Mouse (Mus musculus) central nervous system, embryonic 11.5 days (tissue): ENCODE results near the gene Prrg3. TPM values are rescaled to one million over a fixed set of nuclear protein-coding genes. Genes with fewer than 3 reads are reported as not detected.

ENCODE experiments used
- polyA plus RNA-seq: library from polyadenylated mRNA; depleted of rRNA; stranded (reverse); fragments of >200 nt; gene quantifications from 2 replicates; pipeline ENCODE4 v1.2.3, GENCODE M21; 2012; rRNA removed

Prrg3 gene
- 8.3 and 12.1 TPM in 2 replicates for polyA plus RNA-seq

DNA sequence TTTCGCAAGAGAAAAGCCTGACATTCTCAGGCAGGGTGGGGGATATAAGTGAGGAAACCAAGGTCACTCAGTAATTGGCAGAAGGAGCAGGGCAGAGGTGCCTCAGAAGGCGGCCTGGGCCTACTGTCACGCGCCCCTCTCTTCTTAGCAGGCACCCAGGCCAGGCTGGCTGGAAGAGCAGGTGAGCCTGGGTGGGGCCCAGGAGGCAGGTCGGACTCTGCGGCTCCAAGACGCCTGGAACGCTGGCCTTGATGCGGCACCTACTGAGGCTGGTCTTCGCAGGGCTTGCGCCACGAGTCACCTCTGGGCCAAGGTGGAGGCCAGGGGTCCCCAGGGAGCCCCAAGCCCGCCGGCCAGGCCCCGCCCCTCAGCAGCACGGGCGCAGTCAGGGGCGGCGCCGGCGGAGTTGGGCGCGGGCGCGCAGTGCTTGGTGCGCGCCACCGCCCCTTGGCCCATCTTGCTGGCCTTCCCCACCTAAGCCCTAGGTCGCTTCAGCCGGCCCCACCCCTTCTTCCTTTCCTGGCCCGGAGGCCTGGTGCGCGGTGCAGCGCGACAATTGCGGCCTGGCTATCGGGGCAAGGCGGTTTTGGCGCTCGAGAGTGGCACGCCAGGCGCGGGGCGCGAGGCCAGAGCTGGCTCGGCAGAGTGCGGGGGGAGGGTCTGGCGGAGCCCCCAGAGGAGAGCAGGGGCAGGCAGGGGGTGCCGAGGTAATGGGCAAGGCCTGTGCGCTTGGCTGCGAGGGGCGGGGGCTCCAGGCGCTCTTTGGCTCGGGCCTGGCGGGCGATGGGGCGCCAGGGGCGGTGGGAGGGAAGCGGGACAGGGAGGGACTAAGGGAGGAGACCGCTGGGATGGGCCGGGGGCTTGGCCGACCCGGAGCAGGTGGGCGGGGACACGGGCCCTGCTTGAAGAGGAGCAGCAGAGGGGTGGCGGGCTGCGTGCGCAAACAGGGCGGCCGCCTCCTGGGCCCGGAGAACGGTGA, at the start of gene Prrg3:
Gene Prrg3, plus strand, starts transcription at position 552 of the 979 bp plus-strand sequence.

DNA sequence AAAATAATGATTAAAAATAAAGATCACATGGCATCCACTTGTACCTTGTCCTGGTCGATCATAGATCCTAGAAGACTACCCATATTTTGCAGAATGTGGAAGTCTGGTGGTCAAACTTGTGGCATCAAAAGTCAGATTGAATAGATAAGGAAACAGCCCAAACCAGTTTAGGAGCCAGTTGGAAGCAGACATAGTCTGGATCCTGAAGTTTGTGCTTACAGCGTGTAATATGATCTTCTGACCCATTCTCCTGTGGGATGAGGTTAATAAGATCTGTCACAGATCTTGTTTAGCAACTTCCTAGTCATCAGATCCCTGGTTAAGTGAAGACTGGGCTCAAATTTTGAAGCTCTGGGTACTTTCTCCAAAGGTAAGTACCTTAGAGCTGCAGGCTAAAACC, 10.3 kb downstream of the Prrg3 start, which contains the start of gene Fate1:
Gene Fate1, plus strand, starts transcription at position 301 of the 400 bp plus-strand sequence.

DNA sequence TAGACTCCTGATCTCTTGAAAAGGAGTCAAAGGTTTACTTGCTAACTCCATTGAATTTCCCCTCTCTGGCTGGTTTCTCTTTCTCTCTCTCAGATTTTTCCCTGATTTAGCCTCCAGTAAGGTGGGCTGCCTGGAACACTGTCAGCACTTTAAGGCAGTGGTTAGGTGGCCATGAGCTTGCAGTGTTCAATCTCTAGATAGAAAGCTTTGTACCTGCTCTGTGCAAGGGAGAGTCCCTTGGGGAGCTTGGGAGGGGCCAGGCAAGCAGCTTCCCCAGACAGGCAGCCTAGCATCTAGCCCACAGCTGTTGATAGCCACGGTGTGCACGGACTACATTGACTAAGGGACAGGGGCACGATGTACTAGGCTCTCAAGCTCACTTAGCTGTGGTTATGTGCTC, 29.1 kb downstream of the Prrg3 start, which contains the start of gene Cnga2:
Gene Cnga2, plus strand, starts transcription at position 301 of the 400 bp plus-strand sequence.

Other genes starting within 250 kb of the Prrg3 start
- 7.1 and 15.4 TPM in 2 replicates for gene Vma21, start 146.7 kb upstream of the Prrg3 start, polyA plus RNA-seq
- 1.3 and 2.5 TPM in 2 replicates for gene Gm1141, start 41.6 kb upstream of the Prrg3 start, polyA plus RNA-seq
- not detected in 2 replicates for gene Fate1, start 10.4 kb downstream of the Prrg3 start, polyA plus RNA-seq
- gene Cnga2, start 29.2 kb downstream of the Prrg3 start, polyA plus RNA-seq: 0.16 and 0.20 TPM in 2 replicates